Mouse (Mus musculus) lung, adult 2 months (tissue): ENCODE data around the gene Lnx1.

Experiments
- CTCF ChIP-seq: fragments of 200-500 bp; IDR thresholded peaks from 2 replicates; pipeline ENCODE4 v1.5.1; 2011; ENCODE audit warnings: mild to moderate bottlenecking, low read length, control low read depth; ENCODE audit not compliant: insufficient read depth
- POLR2A ChIP-seq: fragments of 200-500 bp; IDR thresholded peaks from 2 replicates; pipeline ENCODE4 v1.6.1; 2011; ENCODE audit warnings: low read depth, mild to moderate bottlenecking, control low read depth, low read length, borderline replicate concordance; ENCODE audit errors: extremely low read depth

DNA sequence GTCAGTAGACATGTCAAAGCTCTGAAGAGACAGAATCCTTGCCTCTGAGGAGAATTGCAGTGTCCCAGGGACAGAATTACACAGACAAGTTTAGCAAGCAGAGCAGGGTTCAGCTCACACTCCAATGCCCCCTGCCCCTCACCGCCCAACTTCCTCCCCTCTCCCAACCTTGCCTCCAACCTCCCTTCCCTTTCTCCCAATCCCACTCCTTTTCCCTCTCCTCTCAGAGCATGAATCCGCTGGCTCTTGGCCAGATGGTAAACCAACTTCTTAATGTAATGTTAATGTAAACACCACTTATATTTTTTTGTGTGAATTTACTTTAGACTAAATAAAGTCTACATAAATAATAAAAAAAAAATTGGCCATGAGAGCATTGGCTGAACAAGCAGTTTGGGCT is 13.9 kb downstream of the Lnx1 start:
- no peak for TF ChIP-seq CTCF
- no peak for TF ChIP-seq POLR2A
